Mouse (Mus musculus): Measurements from ENCODE around the gene Lca5.

Lca5 gene

DNA sequence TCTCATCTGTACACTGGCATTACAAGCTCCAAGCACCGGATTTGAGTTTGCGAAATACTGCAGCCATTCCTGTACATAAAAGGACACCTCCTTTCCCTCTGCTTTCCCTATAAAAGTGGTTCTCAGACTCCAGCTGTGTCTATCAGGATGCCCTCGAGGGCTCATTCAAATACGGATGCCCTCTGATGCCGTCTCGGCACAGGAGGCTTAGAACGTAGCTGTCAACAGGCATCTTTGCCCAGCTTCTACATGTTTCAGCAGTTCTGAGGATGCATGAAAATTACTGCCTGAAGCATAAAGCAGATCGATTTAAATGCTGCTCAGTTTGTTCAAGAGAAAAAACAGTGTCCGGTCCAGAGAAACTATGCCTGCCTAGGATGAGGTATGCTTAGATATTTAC lies 51.4 kb downstream of the Lca5 start:
- DNase-seq (ENCODE audit: low spot score in 2 of 2), result no peak

DNA sequence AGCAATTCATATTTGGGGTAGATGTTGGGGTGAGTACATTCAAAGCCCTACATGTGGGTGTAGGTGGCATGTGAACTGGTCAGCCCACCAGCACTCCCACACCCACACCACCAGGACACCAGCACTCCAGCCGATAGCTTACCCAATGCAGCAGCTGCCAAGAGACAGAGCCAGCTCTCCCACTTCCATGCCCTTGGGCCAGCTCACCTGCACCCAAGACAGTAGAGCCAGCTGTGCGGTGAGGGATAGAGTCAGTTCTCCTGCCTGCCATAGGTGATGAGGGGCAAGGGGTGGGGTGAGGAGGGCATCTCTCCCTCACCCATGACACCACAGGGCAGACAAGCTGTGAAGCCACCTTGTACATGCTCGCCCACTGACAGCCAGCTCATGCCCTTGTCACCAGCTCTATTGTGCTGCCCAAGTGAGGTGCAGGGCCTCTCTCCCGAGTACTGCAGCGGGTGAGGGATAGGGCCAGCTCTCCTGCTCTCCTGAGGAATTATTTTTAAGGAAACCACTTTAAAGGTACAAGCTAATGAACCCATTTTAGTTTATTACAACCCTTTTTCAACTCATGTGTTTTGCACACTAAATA lies 54.6 kb downstream of the Lca5 start:
- DNase-seq (ENCODE audit: low spot score in 2 of 2), result no peak

GRCm38 (mm10) chr9:83385301-83385700 lies 55.6 kb downstream of the Lca5 start:
- DNase-seq (ENCODE audit: low spot score in 2 of 2), result peak; percentile 30 to 35

GRCm38 (mm10) chr9:83383235-83383634 lies 57.7 kb downstream of the Lca5 start:
- DNase-seq (ENCODE audit: low spot score in 2 of 2), result no peak

DNA sequence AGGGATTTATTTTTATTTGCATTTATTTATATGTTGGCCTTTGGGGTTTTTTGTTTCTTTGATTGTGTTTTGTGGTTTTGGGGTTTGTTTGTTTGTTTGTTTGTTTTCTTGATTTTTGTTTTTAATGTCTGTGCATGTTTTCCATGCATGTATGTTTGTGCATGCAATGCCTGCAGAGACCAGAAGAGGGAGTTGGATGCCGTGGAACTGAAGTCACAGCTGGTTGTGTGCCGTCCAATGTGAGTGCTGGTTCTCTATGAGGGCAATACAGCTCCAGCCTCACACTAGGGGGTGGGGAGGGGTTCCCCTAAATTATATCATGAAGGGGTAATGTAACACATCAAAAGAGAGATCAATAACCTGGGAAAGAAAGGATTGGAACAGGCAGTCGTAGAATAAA lies 58.2 kb downstream of the Lca5 start:
- DNase-seq (ENCODE audit: low spot score in 2 of 2), result peak in 1 of 2 experiments; percentile 11

GRCm38 (mm10) chr9:83381317-83381716 lies 59.6 kb downstream of the Lca5 start:
- DNase-seq (ENCODE audit: low spot score in 2 of 2), result no peak

DNA sequence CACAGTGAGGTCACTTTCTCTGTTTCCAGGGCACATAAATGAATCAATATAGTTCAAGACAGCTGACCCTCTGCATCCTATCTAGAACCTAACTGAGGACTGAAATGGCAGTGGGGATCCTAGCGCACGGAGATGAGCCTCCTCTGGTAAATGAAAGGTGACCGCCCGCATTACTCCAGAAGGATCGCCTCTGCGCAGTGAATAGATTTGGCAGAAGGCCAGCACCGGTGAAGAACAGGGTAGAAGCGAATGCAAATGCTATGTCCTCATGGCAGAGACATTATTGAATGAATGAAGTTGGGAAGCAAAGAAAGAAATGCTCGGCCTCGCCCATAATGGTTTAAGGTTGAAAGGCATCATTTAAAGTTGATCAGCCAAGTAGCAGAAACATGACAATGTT lies 61.3 kb downstream of the Lca5 start:
- no peak for DNase-seq (ENCODE audit: low spot score in 2 of 2)

DNA sequence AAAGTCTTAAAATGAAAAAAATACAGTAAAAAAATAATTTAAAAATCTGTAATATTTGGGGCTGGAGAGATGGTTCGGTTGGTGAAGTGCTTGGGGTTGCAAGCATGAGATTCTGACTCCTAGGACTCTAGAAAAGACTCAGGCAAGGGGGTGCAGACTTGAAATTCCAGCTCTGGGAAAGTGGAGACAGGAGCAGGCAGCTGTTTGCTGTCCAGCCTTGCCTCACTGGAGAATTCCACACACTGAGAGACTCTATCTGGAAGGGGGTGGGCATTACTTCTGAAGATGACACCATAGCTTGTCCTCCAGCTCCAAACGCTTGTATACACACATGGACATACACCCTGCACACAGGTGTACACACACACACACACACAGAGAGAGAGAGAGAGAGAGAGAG lies 63.8 kb downstream of the Lca5 start:
- DNase-seq (ENCODE audit: low spot score in 2 of 2), result no peak

GRCm38 (mm10) chr9:83375522-83376176 lies 65.3 kb downstream of the Lca5 start:
- DNase-seq (ENCODE audit: low spot score in 2 of 2), result no peak

GRCm38 (mm10) chr9:83370907-83371306 lies 70.0 kb downstream of the Lca5 start:
- DNase-seq (ENCODE audit: low spot score in 2 of 2), result no peak

DNA sequence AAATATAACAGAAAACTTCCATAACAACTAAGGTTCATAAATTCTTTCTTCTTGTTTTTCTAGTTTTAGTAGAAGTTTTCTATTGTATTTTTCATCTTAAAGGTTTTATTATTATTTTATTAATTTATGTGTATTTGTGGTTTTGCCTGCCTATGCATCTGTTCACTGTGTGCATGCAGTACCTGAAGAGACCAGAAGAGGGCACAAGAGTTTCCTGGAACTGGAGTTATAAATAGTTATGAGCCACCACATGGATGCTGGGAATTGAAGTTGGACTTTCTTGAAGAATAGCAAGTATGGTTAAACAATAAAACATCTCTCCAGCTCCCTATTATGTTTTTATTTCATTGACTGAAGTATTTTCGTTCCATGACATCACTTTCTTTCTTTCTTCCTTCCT lies 72.7 kb downstream of the Lca5 start:
- DNase-seq (ENCODE audit: low spot score in 2 of 2), result no peak

GRCm38 (mm10) chr9:83355802-83356201 lies 85.1 kb downstream of the Lca5 start:
- DNase-seq (ENCODE audit: low spot score in 2 of 2), result no peak

DNA sequence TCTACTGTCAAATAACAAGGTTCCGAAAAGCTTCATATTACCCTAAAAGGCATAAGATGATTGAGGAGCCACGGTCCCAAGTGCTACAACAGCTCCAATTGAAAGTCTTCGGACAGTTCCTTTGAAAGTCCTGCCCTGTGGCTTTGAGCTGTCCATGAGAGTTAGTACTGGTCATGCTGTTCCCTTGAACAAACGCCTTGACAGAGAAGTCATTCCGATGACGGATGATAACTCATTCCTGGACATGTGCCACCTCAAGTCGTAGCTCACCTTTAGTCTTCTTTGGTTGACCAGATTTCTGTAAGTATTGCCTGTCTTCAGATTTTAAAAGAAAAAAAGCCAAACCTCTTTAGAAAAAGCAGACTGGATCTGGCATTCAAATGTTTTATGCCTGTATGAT lies 87.6 kb downstream of the Lca5 start:
- DNase-seq (ENCODE audit: low spot score in 2 of 2), result no peak

DNA sequence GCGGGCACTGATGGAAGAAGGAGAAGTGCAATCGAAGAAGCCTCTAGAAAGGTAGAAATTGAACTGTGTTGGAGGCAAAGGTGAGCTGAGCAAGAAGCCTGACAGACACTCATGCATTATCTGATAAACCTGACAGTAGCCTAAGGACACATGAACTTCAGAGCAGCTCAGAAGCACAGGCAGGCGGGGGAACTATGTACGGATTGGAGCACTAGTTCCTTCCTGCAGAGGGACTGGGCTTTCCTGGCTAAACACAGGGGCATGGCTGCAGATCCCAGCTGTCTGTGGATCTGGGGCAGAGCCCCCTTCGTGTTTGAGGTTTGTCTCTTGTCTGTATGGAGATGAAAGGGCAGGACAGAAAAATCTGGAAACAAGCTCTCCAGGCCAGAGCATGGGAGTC lies 89.8 kb downstream of the Lca5 start:
- no peak for DNase-seq (ENCODE audit: low spot score in 2 of 2)

DNA sequence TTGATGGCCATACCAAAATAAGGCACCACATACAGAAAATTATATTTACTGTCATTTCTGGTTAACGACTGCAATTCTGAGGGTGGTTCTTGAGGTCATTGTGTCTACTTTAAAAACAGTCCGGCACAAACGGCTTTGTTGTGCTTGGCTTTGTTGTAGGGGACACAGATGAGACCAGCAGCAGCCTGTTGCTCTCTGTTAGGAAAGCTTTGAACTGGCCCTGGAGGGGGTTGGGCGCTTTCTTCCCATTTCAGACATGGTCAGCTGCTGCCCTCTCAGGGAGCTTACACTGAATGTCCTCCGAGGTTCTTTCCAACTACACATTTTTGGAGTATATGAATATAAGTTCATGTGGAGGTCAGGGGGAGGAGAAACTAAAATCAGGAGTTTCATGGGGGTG lies 90.3 kb downstream of the Lca5 start:
- peak in 1 of 2 experiments; percentile 3 for DNase-seq (ENCODE audit: low spot score in 2 of 2)

GRCm38 (mm10) chr9:83349905-83350304 lies 91.0 kb downstream of the Lca5 start:
- no peak for DNase-seq (ENCODE audit: low spot score in 2 of 2)

GRCm38 (mm10) chr9:83349504-83349903 lies 91.4 kb downstream of the Lca5 start:
- DNase-seq (ENCODE audit: low spot score in 2 of 2), result no peak

DNA sequence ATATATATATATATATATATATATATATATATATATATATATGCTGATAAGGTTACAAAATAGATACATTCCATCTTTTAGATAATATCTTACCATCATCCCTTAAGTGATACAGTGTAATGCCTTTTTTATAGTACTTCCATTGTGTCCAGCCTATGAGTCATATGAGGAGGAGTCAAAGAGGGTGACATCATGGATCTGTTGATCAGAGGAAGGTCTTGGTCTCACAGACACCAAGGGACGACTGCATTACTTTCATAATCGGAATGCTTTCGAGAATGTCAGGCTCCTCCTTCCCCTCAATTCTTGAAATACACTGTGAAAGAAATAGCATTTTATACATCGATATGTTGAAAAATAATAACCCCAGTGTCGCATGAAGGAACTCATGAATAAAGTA lies 93.4 kb downstream of the Lca5 start:
- DNase-seq (ENCODE audit: low spot score in 2 of 2), result no peak

GRCm38 (mm10) chr9:83342491-83343370 lies 98.2 kb downstream of the Lca5 start:
- no peak for DNase-seq (ENCODE audit: low spot score in 2 of 2)
